Mouse (Mus musculus): ENCODE data around the gene Shisa9. TPM values are rescaled to one million over a fixed set of nuclear protein-coding genes. Genes with fewer than 3 reads are reported as not detected.
"Not testable (repeated sequence)": the region's sequence is repeated elsewhere in the genome, so short reads cannot be mapped to it uniquely, and the experiment has no call there.

Gene Shisa9
- polyA plus RNA-seq (2015; fragmentation: Nextera tagmentation; extraction: Ambion mirVana) = 1.4 and 1.5 TPM in 2 replicates

DNA sequence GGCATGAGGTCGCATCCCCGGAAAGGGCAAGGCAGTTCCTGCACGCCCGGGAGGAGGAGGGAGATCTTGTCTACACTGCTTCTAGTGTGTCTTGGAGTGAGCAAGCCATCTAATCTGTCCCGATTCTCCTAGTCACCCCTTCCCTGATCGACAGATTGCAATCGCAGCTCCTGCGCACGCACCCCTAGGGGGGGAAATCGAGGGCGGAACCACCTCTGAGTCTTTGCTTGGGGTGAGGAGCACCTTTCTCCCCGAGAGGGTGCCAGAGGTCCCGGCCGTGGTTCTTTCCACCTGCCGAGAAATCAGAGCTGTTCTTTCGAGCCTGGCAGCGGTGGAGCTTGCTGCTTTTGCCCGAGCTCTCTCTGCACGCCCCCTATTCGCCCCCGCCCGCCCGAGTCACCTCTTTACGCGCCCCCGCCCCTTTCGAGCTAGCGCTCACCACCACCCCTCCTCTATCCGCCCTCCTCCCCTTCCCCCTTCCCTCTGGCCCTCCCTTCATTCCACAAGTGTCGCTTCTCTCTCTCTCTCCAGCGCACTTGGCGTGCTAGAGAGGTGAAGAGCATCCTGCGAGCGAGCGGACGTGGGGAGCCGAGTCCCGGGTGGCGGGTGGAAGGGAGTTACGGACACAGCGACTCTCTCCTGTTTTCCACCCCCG, at the start of gene Shisa9:
TSS of gene Shisa9 (plus strand) at position 498 of the 655 bp plus-strand sequence.
- peak within 1 kb of the TSS; percentile 97 for H3K4me2 ChIP-seq (replicated peaks)
- peak within 1 kb of the TSS; percentile 31 for H3K9ac ChIP-seq
- H3K36me3 ChIP-seq = no peaks in the 10 kb centered on the region
- H3K9me3 ChIP-seq (replicated peaks) = no peaks in the 10 kb centered on the region
- H3K4me1 ChIP-seq = peaks cover 21% of the 10 kb centered on the region
- peak within 1 kb of the TSS; percentile 55 for H3K4me3 ChIP-seq (replicated peaks)
- under 1% methylated on average over 35 of the region's 42 CpGs for WGBS
- ATAC-seq (ENCODE audit: insufficient number of reproducible peaks, low FRiP score, low TSS enrichment, low read depth) = no peak
- H3K27me3 ChIP-seq = peaks cover 93% of the 10 kb centered on the region
- no peak within 1 kb of the TSS for H3K27ac ChIP-seq (replicated peaks)

DNA sequence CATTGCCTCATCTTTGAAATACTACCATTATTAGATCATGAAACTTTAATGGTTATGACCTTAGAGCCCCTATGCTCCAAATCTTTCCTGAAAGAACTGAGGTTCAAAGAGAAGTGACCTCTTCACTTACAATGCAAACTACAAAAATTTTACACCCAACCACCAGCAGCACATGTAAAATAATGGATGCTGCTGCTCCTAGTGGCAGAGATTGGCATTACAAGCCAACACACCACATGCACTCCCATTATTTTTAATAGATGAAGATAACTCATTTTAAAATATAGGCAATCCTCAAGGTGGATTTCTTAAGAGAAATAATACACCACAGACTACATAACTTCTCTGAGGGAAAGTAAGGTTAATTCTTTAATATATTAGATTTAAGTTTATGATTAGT, 43.4 kb upstream of the Shisa9 start:
- Histone ChIP-seq H3K36me3 (no peaks in the 10 kb centered on the region), H3K27ac (replicated peaks) (no peak overlapping the region), H3K27me3 (no peaks in the 10 kb centered on the region), H3K9me3 (replicated peaks) (no peaks in the 10 kb centered on the region), H3K4me2 (replicated peaks) (no peak overlapping the region), H3K4me3 (replicated peaks) (no peak overlapping the region), H3K4me1 (no peaks in the 10 kb centered on the region), H3K9ac (no peak overlapping the region)
- no peak for ATAC-seq (ENCODE audit: insufficient number of reproducible peaks, low FRiP score, low TSS enrichment, low read depth)

DNA sequence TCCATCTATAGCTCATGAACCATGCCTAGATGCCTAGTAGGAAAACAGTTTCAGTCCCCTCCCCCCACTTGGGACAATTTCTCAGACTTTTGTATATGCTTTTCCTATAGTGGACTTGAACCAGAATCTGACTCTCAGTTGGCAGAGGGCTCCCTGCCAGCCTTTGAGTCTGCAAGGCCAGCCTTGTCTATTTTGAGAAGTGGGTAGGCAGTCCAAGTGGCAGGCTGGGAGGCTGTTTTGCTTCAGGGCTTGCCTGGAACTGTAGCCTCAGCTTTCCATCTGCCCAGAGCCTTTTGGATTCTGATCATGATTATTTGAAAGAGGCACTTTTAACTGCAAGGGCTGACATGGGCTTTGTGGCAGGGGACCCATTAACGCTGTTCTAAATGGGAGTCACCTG, 23.2 kb upstream of the Shisa9 start:
- ATAC-seq (ENCODE audit: insufficient number of reproducible peaks, low FRiP score, low TSS enrichment, low read depth) = no peak
- H3K27me3 ChIP-seq = no peaks in the 10 kb centered on the region
- no peak overlapping the region for H3K27ac ChIP-seq (replicated peaks)
- H3K9ac ChIP-seq = no peak overlapping the region
- H3K4me1 ChIP-seq = no peaks in the 10 kb centered on the region
- 60% methylated on average over 1 of the region's 1 CpGs for WGBS
- no peaks in the 10 kb centered on the region for H3K36me3 ChIP-seq
- H3K4me2 ChIP-seq (replicated peaks) = no peak overlapping the region
- H3K4me3 ChIP-seq (replicated peaks) = no peak overlapping the region
- H3K9me3 ChIP-seq (replicated peaks) = no peaks in the 10 kb centered on the region

DNA sequence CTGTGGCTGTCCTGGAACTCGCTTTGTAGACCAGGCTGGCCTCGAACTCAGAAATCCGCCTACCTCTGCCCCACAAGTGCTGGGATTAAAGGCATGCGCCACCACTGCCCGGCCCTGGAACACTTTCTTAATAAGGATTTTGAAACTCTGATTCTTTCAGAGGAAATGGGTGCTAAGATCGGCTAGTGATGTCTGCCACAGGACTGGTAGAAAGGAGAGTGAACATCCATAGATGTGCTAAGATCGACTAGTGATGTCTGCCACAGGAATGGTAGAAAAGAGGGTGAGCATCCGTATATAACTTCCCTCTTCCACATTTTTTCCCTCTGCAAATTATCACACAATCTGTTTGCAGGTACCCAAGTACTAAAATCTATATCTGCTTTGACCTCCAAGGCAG, 17.9 kb upstream of the Shisa9 start:
- H3K4me3 ChIP-seq (replicated peaks) = no peak overlapping the region
- H3K9me3 ChIP-seq (replicated peaks) = no peaks in the 10 kb centered on the region
- no peak overlapping the region for H3K4me2 ChIP-seq (replicated peaks)
- H3K36me3 ChIP-seq = no peaks in the 10 kb centered on the region
- no peaks in the 10 kb centered on the region for H3K27me3 ChIP-seq
- 87% methylated on average over 8 of the region's 8 CpGs for WGBS
- no peak overlapping the region for H3K9ac ChIP-seq
- H3K4me1 ChIP-seq = no peaks in the 10 kb centered on the region
- ATAC-seq (ENCODE audit: insufficient number of reproducible peaks, low FRiP score, low TSS enrichment, low read depth) = no peak
- H3K27ac ChIP-seq (replicated peaks) = no peak overlapping the region

DNA sequence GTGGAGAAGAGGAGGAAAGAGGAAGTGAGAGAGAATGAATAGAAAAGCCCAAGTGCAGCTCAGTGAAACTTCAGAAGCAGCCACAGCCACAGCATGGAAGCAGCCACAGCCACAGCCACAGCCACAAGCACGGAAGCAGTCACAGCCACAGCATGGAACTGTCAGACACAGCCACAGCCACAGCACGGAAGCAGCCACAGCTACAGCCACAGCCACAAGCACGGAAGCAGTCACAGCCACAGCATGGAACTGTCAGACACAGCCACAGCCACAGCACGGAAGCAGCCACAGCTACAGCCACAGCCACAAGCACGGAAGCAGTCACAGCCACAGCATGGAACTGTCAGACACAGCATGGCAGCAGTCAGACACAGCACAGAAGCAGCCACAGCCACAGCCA, 17.1 kb upstream of the Shisa9 start:
- not testable (repeated sequence) for H3K27me3 ChIP-seq; H3K27ac ChIP-seq (replicated peaks); H3K36me3 ChIP-seq; ATAC-seq (ENCODE audit: insufficient number of reproducible peaks, low FRiP score, low TSS enrichment, low read depth); H3K9ac ChIP-seq; H3K9me3 ChIP-seq (replicated peaks); H3K4me3 ChIP-seq (replicated peaks); H3K4me1 ChIP-seq; H3K4me2 ChIP-seq (replicated peaks)
- WGBS = 83% methylated on average over 5 of the region's 5 CpGs

DNA sequence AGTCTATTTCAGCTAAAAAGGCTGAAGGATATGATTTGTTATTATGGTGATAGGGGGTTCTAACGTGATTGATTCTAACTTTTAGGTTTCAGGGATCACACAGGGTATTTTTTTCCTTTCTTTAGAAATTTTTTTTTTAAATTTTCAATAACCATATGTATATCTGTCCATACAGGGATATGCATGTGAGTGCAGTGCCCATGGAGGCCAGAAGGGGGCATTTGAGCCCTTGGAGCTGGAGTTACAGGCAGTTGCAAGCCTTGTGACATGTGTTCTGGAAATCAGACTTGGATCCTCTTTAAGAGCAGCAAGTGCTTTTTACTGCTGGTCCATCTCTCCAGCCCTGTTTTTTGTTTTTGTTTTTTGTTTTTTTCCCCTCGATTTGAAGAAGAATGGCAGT, 16.3 kb upstream of the Shisa9 start:
- ATAC-seq (ENCODE audit: insufficient number of reproducible peaks, low FRiP score, low TSS enrichment, low read depth) = no peak
- H3K36me3 ChIP-seq = no peaks in the 10 kb centered on the region
- WGBS = 52% methylated on average over 2 of the region's 2 CpGs
- H3K4me2 ChIP-seq (replicated peaks) = no peak overlapping the region
- no peak overlapping the region for H3K27ac ChIP-seq (replicated peaks)
- H3K4me3 ChIP-seq (replicated peaks) = no peak overlapping the region
- no peaks in the 10 kb centered on the region for H3K4me1 ChIP-seq
- H3K27me3 ChIP-seq = no peaks in the 10 kb centered on the region
- H3K9ac ChIP-seq = no peak overlapping the region
- no peaks in the 10 kb centered on the region for H3K9me3 ChIP-seq (replicated peaks)

DNA sequence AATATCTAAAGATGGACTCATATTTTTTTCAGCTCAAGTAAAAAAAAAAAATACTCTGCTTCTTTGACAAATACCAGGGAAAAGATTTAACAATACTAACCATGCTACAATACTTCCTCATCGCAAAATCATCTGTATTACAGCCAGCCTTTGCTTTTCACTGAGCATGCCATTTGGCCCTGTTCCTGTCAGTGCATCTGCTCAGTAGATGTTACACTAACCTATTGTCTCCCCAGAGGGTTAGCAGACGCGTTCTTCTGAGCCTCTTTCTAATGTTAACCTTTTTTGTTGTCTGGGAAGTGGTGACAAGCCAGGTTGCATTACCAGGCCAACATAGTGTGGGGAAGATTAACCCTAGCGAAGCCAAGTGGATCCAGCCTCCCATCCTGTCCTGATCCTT, 10.2 kb upstream of the Shisa9 start:
- no peak overlapping the region for H3K4me2 ChIP-seq (replicated peaks)
- no peak overlapping the region for H3K4me3 ChIP-seq (replicated peaks)
- no peaks in the 10 kb centered on the region for H3K36me3 ChIP-seq
- H3K9ac ChIP-seq = no peak overlapping the region
- WGBS = 37% methylated on average over 4 of the region's 4 CpGs
- H3K9me3 ChIP-seq (replicated peaks) = no peaks in the 10 kb centered on the region
- ATAC-seq (ENCODE audit: insufficient number of reproducible peaks, low FRiP score, low TSS enrichment, low read depth) = no peak
- H3K4me1 ChIP-seq = no peaks in the 10 kb centered on the region
- no peaks in the 10 kb centered on the region for H3K27me3 ChIP-seq
- no peak overlapping the region for H3K27ac ChIP-seq (replicated peaks)

DNA sequence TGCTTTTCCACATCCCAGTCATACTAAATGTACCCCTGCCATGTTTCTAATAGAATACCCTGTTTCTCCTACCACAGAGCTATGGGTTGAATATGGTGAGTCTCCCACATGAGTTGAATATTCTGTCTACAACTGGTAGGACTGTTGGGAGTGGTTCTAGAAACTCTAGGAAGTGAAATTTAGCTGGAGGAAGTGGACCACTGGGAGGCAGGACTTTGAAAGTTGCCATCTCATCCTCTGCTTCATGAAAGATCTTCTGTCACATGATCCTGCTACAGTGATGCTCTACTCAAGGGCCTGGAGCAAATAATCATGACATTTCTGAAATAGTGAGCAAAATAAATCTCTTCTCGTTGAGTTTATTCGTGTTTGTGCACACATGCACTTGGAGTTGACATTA, 7.2 kb upstream of the Shisa9 start:
- Histone ChIP-seq H3K27ac (replicated peaks) (no peak overlapping the region), H3K4me3 (replicated peaks) (no peak overlapping the region), H3K36me3 (no peaks in the 10 kb centered on the region), H3K4me2 (replicated peaks) (no peak overlapping the region), H3K27me3 (peaks cover 23% of the 10 kb centered on the region), H3K4me1 (no peaks in the 10 kb centered on the region), H3K9ac (no peak overlapping the region), H3K9me3 (replicated peaks) (no peaks in the 10 kb centered on the region)
- WGBS = 71% methylated on average over 2 of the region's 2 CpGs
- no peak for ATAC-seq (ENCODE audit: insufficient number of reproducible peaks, low FRiP score, low TSS enrichment, low read depth)

DNA sequence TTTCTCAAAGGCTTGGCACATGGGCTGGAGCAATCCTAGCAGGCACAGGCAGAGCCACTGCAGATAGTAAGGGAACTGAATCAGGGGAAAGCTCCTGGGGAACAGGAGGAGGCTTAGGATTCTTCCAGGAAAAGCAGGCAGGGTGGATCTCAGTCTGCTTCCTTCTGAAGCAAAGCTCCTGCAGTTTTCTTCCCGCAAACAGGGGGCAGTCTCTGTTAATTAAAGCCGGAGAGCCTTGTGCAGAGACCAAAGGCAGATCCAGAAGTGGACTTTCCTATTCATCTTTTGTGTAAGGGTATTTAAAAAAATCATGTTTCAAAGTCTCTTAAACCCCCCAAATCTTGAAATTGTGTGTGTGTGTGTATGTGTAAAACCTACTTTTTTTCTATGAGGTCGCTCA, 3.1 kb upstream of the Shisa9 start:
- no peak overlapping the region for H3K4me3 ChIP-seq (replicated peaks)
- ATAC-seq (ENCODE audit: insufficient number of reproducible peaks, low FRiP score, low TSS enrichment, low read depth) = no peak

DNA sequence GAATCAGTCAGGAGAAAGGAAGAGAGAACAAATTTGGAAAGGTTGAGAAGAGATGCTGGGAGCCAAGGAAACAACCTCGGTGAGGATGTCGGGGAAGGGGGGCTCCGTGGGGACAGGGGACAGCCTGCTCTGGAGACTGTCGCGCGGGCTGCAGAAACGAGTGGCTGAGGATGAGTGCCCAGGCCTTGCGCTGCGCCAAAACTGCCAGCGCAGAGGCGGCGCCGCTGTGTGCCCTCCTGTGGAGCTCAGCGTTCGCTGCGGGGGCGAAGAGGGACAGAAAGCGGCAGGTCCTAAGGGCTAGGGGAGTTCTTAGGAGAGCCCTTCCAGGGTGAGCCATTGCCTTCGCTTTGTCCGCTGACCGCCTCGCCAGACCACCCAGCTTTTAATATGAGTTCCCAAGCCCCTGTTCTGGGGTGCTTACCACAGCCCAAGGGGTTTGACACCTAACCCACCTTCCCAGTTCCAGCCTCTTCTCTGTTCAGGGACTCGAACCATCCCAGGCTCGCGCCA, 752 bp upstream of the Shisa9 start:
- no peaks in the 10 kb centered on the region for H3K36me3 ChIP-seq
- no peak overlapping the region for H3K27ac ChIP-seq (replicated peaks)
- no peak for ATAC-seq (ENCODE audit: insufficient number of reproducible peaks, low FRiP score, low TSS enrichment, low read depth)
- H3K4me2 ChIP-seq (replicated peaks) = peak overlapping the region; percentile 97
- under 1% methylated on average over 25 of the region's 25 CpGs for WGBS
- H3K9ac ChIP-seq = no peak overlapping the region
- no peaks in the 10 kb centered on the region for H3K9me3 ChIP-seq (replicated peaks)
- H3K4me3 ChIP-seq (replicated peaks) = peak overlapping the region; percentile 55
- peaks cover 21% of the 10 kb centered on the region for H3K4me1 ChIP-seq
- peaks cover 87% of the 10 kb centered on the region for H3K27me3 ChIP-seq

More for the DNA sequence above, 3.1 kb upstream of the Shisa9 start:
- Histone ChIP-seq H3K27ac (replicated peaks) (no peak overlapping the region), H3K36me3 (no peaks in the 10 kb centered on the region), H3K9ac (no peak overlapping the region), H3K27me3 (peaks cover 63% of the 10 kb centered on the region), H3K4me1 (peaks cover 21% of the 10 kb centered on the region), H3K9me3 (replicated peaks) (no peaks in the 10 kb centered on the region), H3K4me2 (replicated peaks) (no peak overlapping the region)
- 16% methylated on average over 3 of the region's 3 CpGs for WGBS

DNA sequence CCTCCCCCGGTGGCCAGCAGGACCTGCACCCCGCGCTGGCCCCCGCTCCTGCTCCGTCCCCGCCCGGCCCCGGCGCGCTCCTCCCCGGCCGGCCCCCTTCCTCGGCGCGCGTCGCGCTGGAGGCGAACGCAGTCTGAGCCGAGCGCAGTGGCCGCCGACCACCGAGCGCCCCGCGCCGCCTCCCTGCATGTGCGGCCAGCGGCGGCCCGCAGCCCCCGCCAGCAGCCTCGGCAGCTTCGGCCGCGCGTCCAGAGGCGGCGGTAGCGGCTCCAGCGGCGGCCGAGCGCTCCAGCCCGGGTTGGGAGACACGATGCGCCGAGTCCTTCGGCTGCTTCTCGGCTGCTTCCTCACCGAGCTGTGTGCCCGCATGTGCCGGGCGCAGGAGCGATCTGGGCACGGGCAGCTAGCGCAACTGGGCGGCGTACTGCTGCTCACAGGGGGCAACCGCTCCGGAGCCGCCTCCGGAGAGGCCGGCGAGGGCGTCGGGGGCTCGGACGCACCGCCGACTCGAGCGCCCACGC, 418 bp downstream of the Shisa9 start:
- ATAC-seq (ENCODE audit: insufficient number of reproducible peaks, low FRiP score, low TSS enrichment, low read depth) = peak; percentile 63; the same call in 1 of the 2 replicates
- Histone ChIP-seq H3K27ac (replicated peaks) (no peak overlapping the region), H3K27me3 (peaks cover 96% of the 10 kb centered on the region), H3K4me3 (replicated peaks) (peak overlapping the region; percentile 55), H3K4me1 (peaks cover 21% of the 10 kb centered on the region), H3K9me3 (replicated peaks) (no peaks in the 10 kb centered on the region), H3K36me3 (no peaks in the 10 kb centered on the region), H3K4me2 (replicated peaks) (peak overlapping the region; percentile 97), H3K9ac (peak overlapping the region; percentile 31)
- WGBS = 1% methylated on average over 60 of the region's 76 CpGs

DNA sequence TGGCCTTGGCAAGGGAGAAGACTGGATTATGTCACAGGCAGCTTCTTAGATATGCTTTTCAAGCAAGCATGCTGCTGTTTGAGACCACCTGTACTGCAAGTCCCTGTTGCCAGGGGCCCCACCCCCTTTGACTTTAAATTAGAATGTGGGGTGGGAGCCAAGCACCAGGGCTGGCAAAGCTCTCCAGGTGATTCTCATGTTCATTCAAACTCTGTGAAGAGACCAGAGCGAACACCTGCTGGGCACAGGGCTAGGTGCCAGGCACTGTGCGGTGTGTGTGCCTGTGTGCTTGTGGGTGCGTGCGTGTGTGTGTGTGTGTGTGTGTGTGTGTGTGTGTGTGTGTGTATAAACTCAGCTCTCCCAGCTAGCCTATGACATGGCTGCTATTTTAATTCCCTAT, 3.1 kb downstream of the Shisa9 start:
- H3K27ac ChIP-seq (replicated peaks) = no peak overlapping the region
- H3K9ac ChIP-seq = no peak overlapping the region
- no peak for ATAC-seq (ENCODE audit: insufficient number of reproducible peaks, low FRiP score, low TSS enrichment, low read depth)
- H3K4me2 ChIP-seq (replicated peaks) = no peak overlapping the region
- H3K9me3 ChIP-seq (replicated peaks) = no peaks in the 10 kb centered on the region
- H3K4me3 ChIP-seq (replicated peaks) = no peak overlapping the region
- WGBS = 72% methylated on average over 4 of the region's 4 CpGs
- peaks cover 21% of the 10 kb centered on the region for H3K4me1 ChIP-seq
- H3K36me3 ChIP-seq = no peaks in the 10 kb centered on the region
- H3K27me3 ChIP-seq = peaks cover 70% of the 10 kb centered on the region

Measured in embryonic facial prominence, embryonic 15.5 days (tissue).